Mouse (Mus musculus): ENCODE measurements around the gene Chn2.
A peak's percentile ranks its signal among the peaks of the same experiment; 100 is the strongest.

GRCm38 (mm10) chr6:54096147-54096761 is 56.9 kb downstream of the Chn2 start:
- TF ChIP-seq CTCF (IDR thresholded peaks at IDR 0.05; ENCODE audit: low read depth, low read length) = no peak
- TF ChIP-seq EP300 (IDR thresholded peaks at IDR 0.05; ENCODE audit: insufficient read depth, low read depth, low read length) = peak; percentile 96
- TF ChIP-seq POLR2A (IDR thresholded peaks at IDR 0.05; ENCODE audit: insufficient read depth, low read length) = no peak
